Mouse (Mus musculus): ENCODE measurements around the gene Tatdn3. TPM values are rescaled to one million over a fixed set of nuclear protein-coding genes. Genes with fewer than 3 reads are reported as not detected.

Gene Tatdn3
- total RNA-seq, 1 experiment from 2014 or later: 24.8 TPM

Other genes starting within 250 kb of the Tatdn3 start
- gene Rps6kc1, start 151.2 kb downstream of the Tatdn3 start, total RNA-seq (2017): 16.7 and 21.1 TPM in 2 replicates
- gene Angel2, start 137.8 kb downstream of the Tatdn3 start, total RNA-seq (2017): 44.6 and 64.5 TPM in 2 replicates
- 0.50 TPM in 1 of 2 replicates, not detected in the other for gene Vash2, start 83.6 kb downstream of the Tatdn3 start, total RNA-seq (2017)
- 21.1 and 26.6 TPM in 2 replicates for gene Flvcr1, start 36.8 kb downstream of the Tatdn3 start, total RNA-seq (2017)
- not detected in 2 replicates for gene Spata45, start 26.3 kb downstream of the Tatdn3 start, total RNA-seq (2017)
- 10.2 and 13.3 TPM in 2 replicates for gene Nsl1, start 80 bp upstream of the Tatdn3 start, total RNA-seq (2017)
- 6.0 TPM in 1 of 2 replicates, not detected in the other for gene Batf3, start 34.9 kb upstream of the Tatdn3 start, total RNA-seq (2017)
- gene Fam71a, start 101.9 kb upstream of the Tatdn3 start, total RNA-seq (2017): 0.10 and 0.91 TPM in 2 replicates
- 17.2 and 39.8 TPM in 2 replicates for gene Atf3, start 155.1 kb upstream of the Tatdn3 start, total RNA-seq (2017)

Data from common myeloid progenitor, adult 5-6 weeks (primary cell).